Comparison of ENCODE assay signal across 8 mouse cellular contexts in genomic region chr7:45831128-45831525, GRCm38 (mm10). TPM values are rescaled to one million over a fixed set of nuclear protein-coding genes. Genes with fewer than 3 reads are reported as not detected.
DNase-seq lines count a peak whose midpoint lies in the region; ATAC-seq and TF ChIP-seq lines count a peak whose summit lies in the region.

No protein-coding gene starts in this region.

- H3K9me3 ChIP-seq in embryonic facial prominence, embryonic 12.5 days, result no peaks in the 10 kb centered on the region
- H3K9me3 ChIP-seq in intestine, embryonic 16.5 days (ENCODE audit: control insufficient read depth, low read length), result no peaks in the 10 kb centered on the region
- H3K9me3 ChIP-seq in neural tube, embryonic 12.5 days, result no peaks in the 10 kb centered on the region

- peak overlapping the region; percentile 89 for H3K4me3 ChIP-seq in layer of hippocampus, adult 2 months
- peak overlapping the region; percentile 87 for H3K4me3 ChIP-seq in embryonic facial prominence, embryonic 12.5 days
- peak overlapping the region; percentile 94 for H3K4me3 ChIP-seq in intestine, embryonic 16.5 days (ENCODE audit: low read length)
- peak overlapping the region; percentile 81 for H3K4me3 ChIP-seq in neural tube, embryonic 12.5 days

- peaks cover 25% of the 10 kb centered on the region for H3K4me1 ChIP-seq in embryonic facial prominence, embryonic 12.5 days
- H3K4me1 ChIP-seq in intestine, embryonic 16.5 days (ENCODE audit: control insufficient read depth, insufficient read depth, low read length), result peaks cover 24% of the 10 kb centered on the region
- peaks cover 27% of the 10 kb centered on the region for H3K4me1 ChIP-seq in neural tube, embryonic 12.5 days

- no peak for TF ChIP-seq CTCF in layer of hippocampus, adult 2 months (conservative IDR thresholded peaks at IDR 0.05)

- H3K36me3 ChIP-seq in embryonic facial prominence, embryonic 12.5 days, result peaks cover 30% of the 10 kb centered on the region
- peaks cover 21% of the 10 kb centered on the region for H3K36me3 ChIP-seq in intestine, embryonic 16.5 days (ENCODE audit: control insufficient read depth, insufficient read depth, low read length)
- peaks cover 27% of the 10 kb centered on the region for H3K36me3 ChIP-seq in neural tube, embryonic 12.5 days

- no peak for ATAC-seq in embryonic facial prominence, embryonic 12.5 days (ENCODE audit: insufficient number of reproducible peaks, insufficient read depth, low FRiP score, low TSS enrichment)
- ATAC-seq in intestine, embryonic 16.5 days, result peak; percentile 27; the same call in 1 of the 2 replicates
- peak; percentile 46 for ATAC-seq in neural tube, embryonic 12.5 days (ENCODE audit: low FRiP score, low read depth)

- H3K4me2 ChIP-seq in embryonic facial prominence, embryonic 12.5 days (replicated peaks), result peak overlapping the region; percentile 84
- peak overlapping the region; percentile 87 for H3K4me2 ChIP-seq in intestine, embryonic 16.5 days (ENCODE audit: low read depth, low read length)
- peak overlapping the region; percentile 84 for H3K4me2 ChIP-seq in neural tube, embryonic 12.5 days (replicated peaks)

- H3K27ac ChIP-seq in layer of hippocampus, adult 2 months, result peak overlapping the region; percentile 99
- H3K27ac ChIP-seq in embryonic facial prominence, embryonic 12.5 days, result no peak overlapping the region
- H3K27ac ChIP-seq in intestine, embryonic 16.5 days (ENCODE audit: low read length), result no peak overlapping the region
- H3K27ac ChIP-seq in neural tube, embryonic 12.5 days, result 0 out of 2 replicates have a peak overlapping the region, but pooled peaks have one; percentile 17

- DNase-seq in layer of hippocampus, adult 2 months (ENCODE audit: low spot score in 2 of 2), result no peak
- no peak for DNase-seq in layer of hippocampus, postnatal 14 days (ENCODE audit: low spot score in 2 of 2)
- no peak for DNase-seq in left cerebral cortex, adult 11 months (ENCODE audit: low spot score)
- DNase-seq in left cerebral cortex, adult 9 months (ENCODE audit: low spot score in 2 of 2), result no peak
- DNase-seq in adrenal gland, adult (ENCODE audit: inconsistent age in 2 of 2, low spot score in 1 of 2), result no peak

- peaks cover 52% of the 10 kb centered on the region for H3K27me3 ChIP-seq in embryonic facial prominence, embryonic 12.5 days
- peaks cover 37% of the 10 kb centered on the region for H3K27me3 ChIP-seq in intestine, embryonic 16.5 days (replicated peaks; ENCODE audit: control insufficient read depth, insufficient read depth, low read length)
- peaks cover 47% of the 10 kb centered on the region for H3K27me3 ChIP-seq in neural tube, embryonic 12.5 days (replicated peaks)

- 16% methylated on average over 5 of the region's 5 CpGs for WGBS in embryonic facial prominence, embryonic 12.5 days
- WGBS in intestine, embryonic 16.5 days, result 25% methylated on average over 5 of the region's 5 CpGs
- 14% methylated on average over 5 of the region's 5 CpGs for WGBS in neural tube, embryonic 12.5 days

- H3K9ac ChIP-seq in embryonic facial prominence, embryonic 12.5 days, result peak overlapping the region; percentile 68; the same call in 1 of the 2 replicates
- peak overlapping the region; percentile 81; the same call in 1 of the 2 replicates for H3K9ac ChIP-seq in intestine, embryonic 16.5 days (ENCODE audit: low read depth, low read length)
- H3K9ac ChIP-seq in neural tube, embryonic 12.5 days, result no peak overlapping the region

RNA-seq across cellular contexts. Expression of gene Grwd1, which starts 0.4 kb away (rescaled TPM):
- total RNA-seq in layer of hippocampus, adult 2 months (2021), result 10 to 100 TPM; 20.5 to 22.7 TPM
- 10 to 100 TPM; 21.2 to 21.9 TPM for total RNA-seq in layer of hippocampus, postnatal 14 days (2021)
- polyA plus RNA-seq in embryonic facial prominence, embryonic 12.5 days (2016; fragmentation: Nextera tagmentation; extraction: Ambion mirVana), result 75.6 and 76.3 TPM in 2 replicates
- 57.0 and 63.0 TPM in 2 replicates for polyA plus RNA-seq in intestine, embryonic 16.5 days (2015; fragmentation: Nextera tagmentation; extraction: Ambion mirVana)
- 48.3 and 50.7 TPM in 2 replicates for polyA plus RNA-seq in neural tube, embryonic 12.5 days (2016; fragmentation: Nextera tagmentation; extraction: Ambion mirVana)

RNA-seq across cellular contexts. Expression of gene Kcnj14, which starts 6.5 kb away (rescaled TPM):
- 1 to 10 TPM; 1.6 to 1.9 TPM for total RNA-seq in layer of hippocampus, adult 2 months (2021)
- total RNA-seq in layer of hippocampus, postnatal 14 days (2021), result 1 to 10 TPM; 1.6 to 2.1 TPM
- polyA plus RNA-seq in embryonic facial prominence, embryonic 12.5 days (2016; fragmentation: Nextera tagmentation; extraction: Ambion mirVana), result 2.4 and 2.5 TPM in 2 replicates
- 0.65 and 0.78 TPM in 2 replicates for polyA plus RNA-seq in intestine, embryonic 16.5 days (2015; fragmentation: Nextera tagmentation; extraction: Ambion mirVana)
- 0.86 and 0.87 TPM in 2 replicates for polyA plus RNA-seq in neural tube, embryonic 12.5 days (2016; fragmentation: Nextera tagmentation; extraction: Ambion mirVana)

RNA-seq across cellular contexts. Expression of gene Cyth2, which starts 16.7 kb away (rescaled TPM):
- total RNA-seq in layer of hippocampus, adult 2 months (2021), result 100 to 1,000 TPM; 144 to 149 TPM
- 100 to 1,000 TPM; 174 to 179 TPM for total RNA-seq in layer of hippocampus, postnatal 14 days (2021)
- polyA plus RNA-seq in embryonic facial prominence, embryonic 12.5 days (2016; fragmentation: Nextera tagmentation; extraction: Ambion mirVana), result 173 and 176 TPM in 2 replicates
- polyA plus RNA-seq in intestine, embryonic 16.5 days (2015; fragmentation: Nextera tagmentation; extraction: Ambion mirVana), result 77.1 and 78.2 TPM in 2 replicates
- 305 and 308 TPM in 2 replicates for polyA plus RNA-seq in neural tube, embryonic 12.5 days (2016; fragmentation: Nextera tagmentation; extraction: Ambion mirVana)

RNA-seq across cellular contexts. Expression of gene Kdelr1, which starts 41.4 kb away (rescaled TPM):
- 10 to 100 TPM; 78.4 to 81.4 TPM for total RNA-seq in layer of hippocampus, adult 2 months (2021)
- total RNA-seq in layer of hippocampus, postnatal 14 days (2021), result 10 to 100 TPM; 87.5 to 91.6 TPM
- 53.6 and 66.3 TPM in 2 replicates for polyA plus RNA-seq in embryonic facial prominence, embryonic 12.5 days (2016; fragmentation: Nextera tagmentation; extraction: Ambion mirVana)
- polyA plus RNA-seq in intestine, embryonic 16.5 days (2015; fragmentation: Nextera tagmentation; extraction: Ambion mirVana), result 90.6 and 94.9 TPM in 2 replicates
- 41.8 and 54.4 TPM in 2 replicates for polyA plus RNA-seq in neural tube, embryonic 12.5 days (2016; fragmentation: Nextera tagmentation; extraction: Ambion mirVana)

RNA-seq across cellular contexts. Expression of gene Sult2b1, which starts 46.7 kb away (rescaled TPM):
- total RNA-seq in layer of hippocampus, adult 2 months (2021), result 1 to 10 TPM; 7.1 to 9.7 TPM
- total RNA-seq in layer of hippocampus, postnatal 14 days (2021), result 10 to 100 TPM in 1 of 2 experiments, 1 to 10 TPM in 1; 8.7 to 12.0 TPM
- 1.6 and 2.5 TPM in 2 replicates for polyA plus RNA-seq in embryonic facial prominence, embryonic 12.5 days (2016; fragmentation: Nextera tagmentation; extraction: Ambion mirVana)
- 3.9 and 4.8 TPM in 2 replicates for polyA plus RNA-seq in intestine, embryonic 16.5 days (2015; fragmentation: Nextera tagmentation; extraction: Ambion mirVana)
- 2.1 and 2.4 TPM in 2 replicates for polyA plus RNA-seq in neural tube, embryonic 12.5 days (2016; fragmentation: Nextera tagmentation; extraction: Ambion mirVana)

Comparison
In these comparisons a context has a peak if more than half of its experiments do, and no peak if none do; other contexts are left out.
1. H3K27ac ChIP-seq: peak in layer of hippocampus, adult 2 months (single experiment) and neural tube, embryonic 12.5 days (single experiment); none in embryonic facial prominence, embryonic 12.5 days (single experiment) and intestine, embryonic 16.5 days (single experiment).
2. Peak in every context shown above with its lines, with median percentiles within 50 percentile points of each other: H3K4me3 ChIP-seq and H3K4me2 ChIP-seq.